Mouse (Mus musculus) stomach, embryonic 16.5 days (tissue): Measurements from ENCODE around the gene Ppp1r12b. TPM values are rescaled to one million over a fixed set of nuclear protein-coding genes. Genes with fewer than 3 reads are reported as not detected.

ENCODE experiments used
- ATAC-seq: fragments of 200-750 bp; cut with Nextera tagmentation; 2 replicates; pipeline ENCODE4 v1.8.0; 2017; ENCODE audit warnings: moderate number of reproducible peaks, moderate TSS enrichment; ENCODE audit not compliant: insufficient read depth, low FRiP score
- H3K27ac ChIP-seq: fragments of 300-500 bp; sonication (generic); 2 replicates; pipeline ENCODE4 v1.5.1; 2014; ENCODE audit warnings: low read length
- H3K27me3 ChIP-seq: fragments of 300-500 bp; sonication (generic); 2 replicates; pipeline ENCODE4 v1.6.1; 2014; ENCODE audit warnings: low read length, control low read depth, mixed read lengths; ENCODE audit not compliant: control insufficient read depth, insufficient read depth
- H3K36me3 ChIP-seq: fragments of 300-500 bp; sonication (generic); 2 replicates; pipeline ENCODE4 v1.6.1; 2014; ENCODE audit warnings: low read length; ENCODE audit not compliant: control insufficient read depth, insufficient read depth
- H3K4me1 ChIP-seq: fragments of 300-500 bp; sonication (generic); 2 replicates; pipeline ENCODE4 v1.6.1; 2014; ENCODE audit warnings: low read length, control low read depth, mixed read lengths; ENCODE audit not compliant: control insufficient read depth, insufficient read depth
- H3K4me2 ChIP-seq: fragments of 300-500 bp; sonication (generic); 2 replicates; pipeline ENCODE4 v1.6.1; 2014; ENCODE audit warnings: low read depth, low read length, mixed read lengths
- H3K4me3 ChIP-seq: fragments of 300-500 bp; sonication (generic); replicated peaks from 2 replicates; pipeline ENCODE4 v1.5.1; 2014; ENCODE audit warnings: mild to moderate bottlenecking, low read length
- H3K9ac ChIP-seq: fragments of 300-500 bp; sonication (generic); 2 replicates; pipeline ENCODE4 v1.6.1; 2014; ENCODE audit warnings: low read length
- H3K9me3 ChIP-seq: fragments of 300-500 bp; sonication (generic); replicated peaks from 2 replicates; pipeline ENCODE4 v1.6.1; 2016; ENCODE audit warnings: low read length, control low read depth; ENCODE audit not compliant: control insufficient read depth
- WGBS: fragments of 180-500 bp; shearing (Covaris S2); extraction: QIAGEN DNeasy Blood & Tissue Kit; methylation state at CpG from one replicate; pipeline ENCODE4 v1.1.7; 2014; 5-methylcytosine and 5-hydroxymethylcytosine counted together
- polyA plus RNA-seq: library from polyadenylated mRNA; unstranded; fragments of >200 nt; fragmentation: Nextera tagmentation; extraction: Ambion mirVana; gene quantifications from 2 replicates; pipeline ENCODE4 v1.2.1, GENCODE M21; 2015

Gene Ppp1r12b
- polyA plus RNA-seq, 1 experiment from 2014 or later = 24.5 TPM

- Histone ChIP-seq H3K9ac (no peak overlapping the region), H3K27me3 (no peaks in the 10 kb centered on the region), H3K9me3 (no peaks in the 10 kb centered on the region), H3K4me3 (no peak overlapping the region), H3K36me3 (no peaks in the 10 kb centered on the region), H3K4me2 (no peak overlapping the region), H3K4me1 (peaks cover 15% of the 10 kb centered on the region), H3K27ac (no peak overlapping the region)
- ATAC-seq = no peak
- 47% methylated on average over 7 of the region's 7 CpGs for WGBS
These were observed 167.6 kb downstream of the Ppp1r12b start for GRCm38 (mm10) chr1:134788096-134788495.

GRCm38 (mm10) chr1:134784911-134785310 lies 170.8 kb downstream of the Ppp1r12b start:
- H3K9ac ChIP-seq = no peak overlapping the region
- no peaks in the 10 kb centered on the region for H3K27me3 ChIP-seq
- no peaks in the 10 kb centered on the region for H3K9me3 ChIP-seq
- ATAC-seq = no peak
- peaks cover 15% of the 10 kb centered on the region for H3K4me1 ChIP-seq
- no peak overlapping the region for H3K4me2 ChIP-seq
- H3K36me3 ChIP-seq = no peaks in the 10 kb centered on the region
- no peak overlapping the region for H3K4me3 ChIP-seq
- peak overlapping the region; percentile 48; the same call in 1 of the 2 replicates for H3K27ac ChIP-seq
- 74% methylated on average over 1 of the region's 1 CpGs for WGBS

- no peaks in the 10 kb centered on the region for H3K9me3 ChIP-seq
- H3K4me2 ChIP-seq = no peak overlapping the region
- H3K4me3 ChIP-seq = no peak overlapping the region
- no peaks in the 10 kb centered on the region for H3K36me3 ChIP-seq
- H3K9ac ChIP-seq = no peak overlapping the region
- 55% methylated on average over 6 of the region's 6 CpGs for WGBS
- no peaks in the 10 kb centered on the region for H3K27me3 ChIP-seq
- peak overlapping the region; percentile 48; the same call in 1 of the 2 replicates for H3K27ac ChIP-seq
- no peak for ATAC-seq
- peaks cover 15% of the 10 kb centered on the region for H3K4me1 ChIP-seq
These were observed 171.3 kb downstream of the Ppp1r12b start for GRCm38 (mm10) chr1:134784481-134784880.

GRCm38 (mm10) chr1:134783958-134784357 lies 171.8 kb downstream of the Ppp1r12b start:
- WGBS = 51% methylated on average over 4 of the region's 4 CpGs
- H3K36me3 ChIP-seq = no peaks in the 10 kb centered on the region
- no peak overlapping the region for H3K4me3 ChIP-seq
- no peak overlapping the region for H3K4me2 ChIP-seq
- peaks cover 15% of the 10 kb centered on the region for H3K4me1 ChIP-seq
- no peaks in the 10 kb centered on the region for H3K9me3 ChIP-seq
- H3K9ac ChIP-seq = no peak overlapping the region; the same call in 1 of the 2 replicates
- ATAC-seq = peak; percentile 29; the same call in 1 of the 2 replicates
- peak overlapping the region; percentile 51; the same call in 1 of the 2 replicates for H3K27ac ChIP-seq
- no peaks in the 10 kb centered on the region for H3K27me3 ChIP-seq

- no peak for ATAC-seq
- Histone ChIP-seq H3K4me3 (no peak overlapping the region), H3K4me1 (peaks cover 10% of the 10 kb centered on the region; the same call in 1 of the 2 replicates), H3K4me2 (no peak overlapping the region), H3K27me3 (no peaks in the 10 kb centered on the region), H3K9ac (no peak overlapping the region), H3K27ac (no peak overlapping the region), H3K36me3 (no peaks in the 10 kb centered on the region), H3K9me3 (no peaks in the 10 kb centered on the region)
- 87% methylated on average over 5 of the region's 5 CpGs for WGBS
These were observed 172.9 kb downstream of the Ppp1r12b start for GRCm38 (mm10) chr1:134782797-134783196.

- no peak for ATAC-seq
- Histone ChIP-seq H3K4me1 (peaks cover 28% of the 10 kb centered on the region), H3K27me3 (no peaks in the 10 kb centered on the region), H3K36me3 (0 out of 2 replicates have a peak, but pooled peaks cover 4% of the 10 kb centered on the region), H3K9ac (no peak overlapping the region), H3K9me3 (no peaks in the 10 kb centered on the region), H3K27ac (peak overlapping the region; percentile 7; the same call in 1 of the 2 replicates), H3K4me3 (no peak overlapping the region), H3K4me2 (no peak overlapping the region)
- WGBS = 68% methylated on average over 13 of the region's 13 CpGs
These were observed 177.7 kb downstream of the Ppp1r12b start for GRCm38 (mm10) chr1:134777936-134778548.

GRCm38 (mm10) chr1:134777201-134777885 lies 178.4 kb downstream of the Ppp1r12b start:
- Histone ChIP-seq H3K4me3 (no peak overlapping the region), H3K27ac (peak overlapping the region; percentile 7; the same call in 1 of the 2 replicates), H3K27me3 (no peaks in the 10 kb centered on the region), H3K4me2 (no peak overlapping the region), H3K4me1 (peaks cover 31% of the 10 kb centered on the region), H3K9me3 (no peaks in the 10 kb centered on the region), H3K36me3 (0 out of 2 replicates have a peak, but pooled peaks cover 4% of the 10 kb centered on the region), H3K9ac (no peak overlapping the region)
- no peak for ATAC-seq
- WGBS = 69% methylated on average over 12 of the region's 12 CpGs

GRCm38 (mm10) chr1:134775631-134776030 lies 180.1 kb downstream of the Ppp1r12b start:
- H3K9me3 ChIP-seq = no peaks in the 10 kb centered on the region
- 31% methylated on average over 3 of the region's 3 CpGs for WGBS
- H3K27me3 ChIP-seq = no peaks in the 10 kb centered on the region
- H3K4me3 ChIP-seq = no peak overlapping the region
- ATAC-seq = no peak
- no peak overlapping the region for H3K4me2 ChIP-seq
- H3K27ac ChIP-seq = peak overlapping the region; percentile 96
- peak overlapping the region; percentile 64 for H3K9ac ChIP-seq
- peaks cover 46% of the 10 kb centered on the region for H3K4me1 ChIP-seq
- 0 out of 2 replicates have a peak, but pooled peaks cover 4% of the 10 kb centered on the region for H3K36me3 ChIP-seq

- Histone ChIP-seq H3K27me3 (no peaks in the 10 kb centered on the region), H3K27ac (peak overlapping the region; percentile 96), H3K4me2 (no peak overlapping the region), H3K4me3 (no peak overlapping the region), H3K9me3 (no peaks in the 10 kb centered on the region), H3K4me1 (peaks cover 49% of the 10 kb centered on the region), H3K9ac (peak overlapping the region; percentile 64), H3K36me3 (0 out of 2 replicates have a peak, but pooled peaks cover 4% of the 10 kb centered on the region)
- 26% methylated on average over 6 of the region's 6 CpGs for WGBS
- ATAC-seq = no peak
These were observed 180.9 kb downstream of the Ppp1r12b start for GRCm38 (mm10) chr1:134774728-134775287.
